Mouse (Mus musculus) MEL (cell line): ENCODE data around the gene Vav3. TPM values are rescaled to one million over a fixed set of nuclear protein-coding genes. Genes with fewer than 3 reads are reported as not detected.
A peak's percentile ranks its signal among the peaks of the same experiment; 100 is the strongest.

ENCODE experiments used
- DNase-seq: peaks from one replicate; pipeline ENCODE4 v3.0.0; 2011; ENCODE audit warnings: low read depth, low spot score
- H3K27ac ChIP-seq: 2 replicates; pipeline ENCODE4 v1.5.1; 2012; ENCODE audit warnings: low read depth, mild to moderate bottlenecking, control low read depth, low read length, moderate library complexity; ENCODE audit not compliant: control insufficient read depth
- H3K27me3 ChIP-seq, 2 experiments: fragments of 150-350 bp in 1 of 2; sonication (generic) in 1 of 2; 2 replicates each; pipeline ENCODE4 v1.6.1; 2012; ENCODE audit warnings: low read length in 2 of 2, mild to moderate bottlenecking in 2 of 2, improper control_type of control experiment in 1 of 2, moderate library complexity in 1 of 2; ENCODE audit not compliant: insufficient read depth in 2 of 2, control insufficient read depth in 1 of 2
- H3K36me3 ChIP-seq, 2 experiments: 2 replicates each; pipeline ENCODE4 v1.6.1; 2012 to 2014; ENCODE audit warnings: low read length in 2 of 2, improper control_type of control experiment in 1 of 2, inconsistent platforms in 1 of 2, mild to moderate bottlenecking in 1 of 2; ENCODE audit not compliant: insufficient read depth in 2 of 2, control insufficient read depth in 1 of 2
- H3K4me1 ChIP-seq, 2 experiments: fragments of 150-350 bp in 1 of 2; sonication (generic) in 1 of 2; 2 replicates each; pipeline ENCODE4 v1.6.1; 2012; ENCODE audit warnings: low read length in 2 of 2, improper control_type of control experiment in 1 of 2, mild to moderate bottlenecking in 1 of 2; ENCODE audit not compliant: insufficient read depth in 2 of 2, control insufficient read depth in 1 of 2
- H3K4me3 ChIP-seq, 2 experiments: fragments of 150-350 bp in 1 of 2; sonication (generic) in 1 of 2; 2 replicates each; pipeline ENCODE4 v1.5.1; 2012; ENCODE audit warnings: low read depth in 2 of 2, low read length in 2 of 2, mild to moderate bottlenecking in 2 of 2, moderate library complexity in 2 of 2, control low read depth in 1 of 2, improper control_type of control experiment in 1 of 2; ENCODE audit not compliant: control insufficient read depth in 1 of 2, insufficient read depth in 1 of 2
- H3K79me2 ChIP-seq: 2 replicates; pipeline ENCODE4 v1.6.1; 2012; ENCODE audit warnings: mild to moderate bottlenecking, low read length, moderate library complexity; ENCODE audit not compliant: control insufficient read depth, poor library complexity, insufficient read depth
- H3K9ac ChIP-seq: 2 replicates; pipeline ENCODE4 v1.6.1; 2012; ENCODE audit warnings: low read depth, mild to moderate bottlenecking, control low read depth, low read length, moderate library complexity; ENCODE audit not compliant: control insufficient read depth, poor library complexity, severe bottlenecking
- H3K9me3 ChIP-seq: fragments of 150-350 bp; sonication (generic); replicated peaks from 2 replicates; pipeline ENCODE4 v1.6.1; 2012; ENCODE audit warnings: mild to moderate bottlenecking, low read length, improper control_type of control experiment, moderate library complexity; ENCODE audit not compliant: insufficient read depth
- BHLHE40 ChIP-seq: IDR thresholded peaks from 2 replicates; pipeline ENCODE4 v1.6.1; 2012; ENCODE audit warnings: low read depth, mild to moderate bottlenecking, inconsistent platforms, low read length, improper control_type of control experiment, borderline replicate concordance
- CHD1 ChIP-seq: IDR thresholded peaks from 2 replicates; pipeline ENCODE4 v1.6.1; 2012; ENCODE audit warnings: low read depth, mild to moderate bottlenecking, inconsistent platforms, low read length, improper control_type of control experiment
- E2F4 ChIP-seq: IDR thresholded peaks from 2 replicates; pipeline ENCODE4 v1.6.1; 2011; ENCODE audit warnings: low read depth, low read length, improper control_type of control experiment, borderline replicate concordance
- ETS1 ChIP-seq: IDR thresholded peaks from 2 replicates; pipeline ENCODE4 v1.6.1; 2012; ENCODE audit warnings: low read depth, mild to moderate bottlenecking, inconsistent platforms, low read length, improper control_type of control experiment, moderate library complexity
- GATA1 ChIP-seq: IDR thresholded peaks from 2 replicates; pipeline ENCODE4 v1.6.1; 2011; ENCODE audit warnings: low read depth, low read length, improper control_type of control experiment
- MAFK ChIP-seq: IDR thresholded peaks from 2 replicates; pipeline ENCODE4 v1.6.1; 2011; ENCODE audit warnings: low read depth, mild to moderate bottlenecking, low read length, improper control_type of control experiment, borderline replicate concordance
- MAX ChIP-seq: IDR thresholded peaks from 2 replicates; pipeline ENCODE4 v1.6.1; 2011; ENCODE audit warnings: low read length, improper control_type of control experiment
- MAZ ChIP-seq: IDR thresholded peaks from 2 replicates; pipeline ENCODE4 v1.6.1; 2012; ENCODE audit warnings: low read depth, mild to moderate bottlenecking, inconsistent platforms, low read length, improper control_type of control experiment
- MYB ChIP-seq: IDR thresholded peaks from 2 replicates; pipeline ENCODE4 v1.6.1; 2011; ENCODE audit warnings: mild to moderate bottlenecking, low read depth, low read length, improper control_type of control experiment
- NELFE ChIP-seq: IDR thresholded peaks from 2 replicates; pipeline ENCODE4 v1.6.1; 2011; ENCODE audit warnings: low read depth, low read length, improper control_type of control experiment
- POLR2AphosphoS2 ChIP-seq: IDR thresholded peaks from 2 replicates; pipeline ENCODE4 v1.6.1; 2011; ENCODE audit warnings: low read length, improper control_type of control experiment
- POLR2AphosphoS5 ChIP-seq: IDR thresholded peaks from 2 replicates; pipeline ENCODE4 v1.6.1; 2012; ENCODE audit warnings: low read depth, borderline replicate concordance, mild to moderate bottlenecking, inconsistent platforms, low read length, moderate library complexity, mixed read lengths
- RCOR1 ChIP-seq: IDR thresholded peaks from 2 replicates; pipeline ENCODE4 v1.6.1; 2012; ENCODE audit warnings: low read depth, mild to moderate bottlenecking, inconsistent platforms, low read length, improper control_type of control experiment
- SIN3A ChIP-seq: IDR thresholded peaks from 2 replicates; pipeline ENCODE4 v1.6.1; 2012; ENCODE audit warnings: low read length, improper control_type of control experiment, inconsistent platforms
- TAL1 ChIP-seq: IDR thresholded peaks from 2 replicates; pipeline ENCODE4 v1.6.1; 2012; ENCODE audit warnings: mild to moderate bottlenecking, inconsistent platforms, low read length, moderate library complexity, mixed read lengths
- TCF12 ChIP-seq: IDR thresholded peaks from 2 replicates; pipeline ENCODE4 v1.6.1; 2014; ENCODE audit warnings: low read depth, mild to moderate bottlenecking, inconsistent platforms, low read length, improper control_type of control experiment, moderate library complexity
- USF2 ChIP-seq, 2 experiments: IDR thresholded peaks; 2 replicates each; pipeline ENCODE4 v1.6.1; 2011 to 2012; ENCODE audit warnings: improper control_type of control experiment in 2 of 2, low read length in 2 of 2, borderline replicate concordance in 1 of 2, inconsistent platforms in 1 of 2, low read depth in 1 of 2, mild to moderate bottlenecking in 1 of 2; ENCODE audit not compliant: insufficient read depth in 1 of 2
- ZKSCAN1 ChIP-seq: IDR thresholded peaks from 2 replicates; pipeline ENCODE4 v1.6.1; 2012; ENCODE audit warnings: low read depth, mild to moderate bottlenecking, inconsistent platforms, low read length, improper control_type of control experiment, moderate library complexity
- ZNF384 ChIP-seq: IDR thresholded peaks from 2 replicates; pipeline ENCODE4 v1.6.1; 2012; ENCODE audit warnings: low read depth, mild to moderate bottlenecking, inconsistent platforms, low read length, improper control_type of control experiment
- polyA plus RNA-seq, 2 experiments: library from polyadenylated mRNA; stranded (reverse) in 1 of 2; unstranded in 1 of 2; fragments of >175 nt in 1 of 2; fragments of >200 nt in 1 of 2; gene quantifications; 2 replicates each; pipeline versions ENCODE4 v1.2.1 to v1.2.4; 2012; ENCODE audit warnings: low replicate concordance in 2 of 2, low read depth in 1 of 2; ENCODE audit not compliant: insufficient read length in 2 of 2, insufficient read depth in 1 of 2, missing spikeins in 1 of 2
- total RNA-seq: library from RNA; depleted of rRNA; stranded (reverse); fragments of 300-350 nt; gene quantifications from 2 replicates; pipeline ENCODE4 v1.2.3, GENCODE M21; 2012

Gene Vav3
- total and polyA plus RNA-seq, 3 experiments: not detected

DNA sequence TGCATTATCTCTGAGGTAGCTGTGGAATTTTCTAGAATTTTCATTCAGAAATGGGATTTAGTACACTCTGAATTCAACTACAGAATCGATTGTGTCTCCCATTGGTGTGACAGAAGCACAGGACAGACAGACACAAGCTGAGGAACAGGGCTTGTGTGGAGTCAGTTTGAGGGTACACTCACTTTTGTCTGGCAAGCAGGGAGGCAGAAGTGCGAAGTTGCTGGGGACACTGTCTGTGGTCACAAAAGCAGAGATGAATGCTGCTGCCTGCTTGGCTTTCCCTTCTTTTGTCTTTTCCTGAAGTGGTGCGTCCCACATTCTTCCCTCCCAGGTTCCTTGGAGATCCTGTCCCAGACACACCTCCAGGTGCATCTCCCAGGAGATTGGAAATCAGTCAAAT, 28.6 kb upstream of the Vav3 start:
- H3K4me3 ChIP-seq: no peak overlapping the region
- H3K9me3 ChIP-seq: no peaks in the 10 kb centered on the region
- H3K27ac ChIP-seq: peak overlapping the region; percentile 73
- DNase-seq: peak; percentile 36
- H3K4me1 ChIP-seq: peaks cover 2 to 33% of the 10 kb centered on the region in 2 experiments; a peak in 3 of 4 replicates
- no peaks in the 10 kb centered on the region for H3K79me2 ChIP-seq
- H3K36me3 ChIP-seq: peaks cover 0 to 32% of the 10 kb centered on the region in 2 experiments; a peak in 2 of 4 replicates
- no peaks in the 10 kb centered on the region for H3K27me3 ChIP-seq
- H3K9ac ChIP-seq: peak overlapping the region; percentile 37; the same call in 1 of the 2 replicates
- TF ChIP-seq MAX: no peak
- TF ChIP-seq ZNF384: no peak
- TF ChIP-seq MAZ: no peak
- TF ChIP-seq GATA1: no peak
- TF ChIP-seq CHD1: no peak
- no peak for TF ChIP-seq POLR2AphosphoS2
- no peak for TF ChIP-seq POLR2AphosphoS5
- no peak for TF ChIP-seq RCOR1
- no peak for TF ChIP-seq BHLHE40

DNA sequence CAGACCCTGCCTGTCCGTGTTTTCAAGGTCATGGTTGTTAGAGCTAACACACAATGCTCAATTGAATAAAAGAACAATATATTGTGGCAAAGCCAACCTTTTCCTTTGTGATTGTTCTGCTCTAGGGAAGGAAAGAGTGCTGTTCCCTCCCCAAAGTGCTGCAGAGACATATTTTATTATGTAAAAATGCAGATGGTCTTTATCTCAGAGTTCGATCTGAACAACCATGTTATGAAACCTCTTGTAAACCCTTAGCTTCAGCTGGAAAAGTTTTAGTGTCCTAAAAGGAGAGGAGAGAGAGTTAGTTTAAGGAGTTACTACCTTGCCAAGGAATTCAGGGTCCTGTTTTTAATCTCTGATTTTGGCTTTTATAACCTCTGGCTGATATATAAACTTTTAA, 27.0 kb upstream of the Vav3 start:
- H3K4me1 ChIP-seq: peaks cover 0 to 29% of the 10 kb centered on the region in 2 experiments; a peak in 3 of 4 replicates
- H3K36me3 ChIP-seq: peaks cover 0 to 24% of the 10 kb centered on the region in 2 experiments; a peak in 2 of 4 replicates
- no peaks in the 10 kb centered on the region for H3K79me2 ChIP-seq
- TF ChIP-seq TCF12 (no peak), TAL1 (no peak), E2F4 (no peak), MAX (no peak), ETS1 (no peak), MYB (no peak), SIN3A (no peak), USF2 (IDR thresholded peaks at IDR 0.05; ENCODE audit: borderline replicate concordance in 1 of 2, insufficient read depth in 1 of 2, low read depth in 1 of 2, low read length in 2 of 2) (no peak), NELFE (no peak), BHLHE40 (no peak), POLR2AphosphoS5 (no peak), MAFK (no peak), ZKSCAN1 (no peak)
- H3K9me3 ChIP-seq: no peaks in the 10 kb centered on the region
- no peak overlapping the region for H3K9ac ChIP-seq
- no peak overlapping the region for H3K27ac ChIP-seq
- H3K4me3 ChIP-seq: no peak overlapping the region
- no peaks in the 10 kb centered on the region for H3K27me3 ChIP-seq
- DNase-seq: no peak
